Mouse (Mus musculus): ENCODE measurements at regions not wholly inside any gene's neighbourhood (a gene's known extent, or its start where the extent isn't known, plus 50 kb on each side); places are given as distances from the start of the nearest gene placed in this dataset.

- Histone ChIP-seq H3K27ac (0 out of 2 replicates have a peak overlapping the region, but pooled peaks have one; percentile 26), H3K4me2 (no peak overlapping the region), H3K27me3 (replicated peaks) (no peaks in the 10 kb centered on the region), H3K4me1 (no peaks in the 10 kb centered on the region), H3K9ac (no peak overlapping the region), H3K36me3 (replicated peaks) (no peaks in the 10 kb centered on the region), H3K4me3 (no peak overlapping the region), H3K9me3 (no peaks in the 10 kb centered on the region)
- WGBS, result 48% methylated on average over 2 of the region's 2 CpGs
- ATAC-seq (replicated peaks), result peak; percentile 52; the same call in 1 of the 2 replicates
Measured at GRCm38 (mm10) chr11:42978245-42978644, 57.3 kb upstream of the Gm9972 start.
